Mouse (Mus musculus): ENCODE results near the gene Rslcan18. TPM values are rescaled to one million over a fixed set of nuclear protein-coding genes. Genes with fewer than 3 reads are reported as not detected.

Rslcan18 gene
- polyA plus RNA-seq (2017; shearing (Covaris generic)): 0.70 TPM

DNA sequence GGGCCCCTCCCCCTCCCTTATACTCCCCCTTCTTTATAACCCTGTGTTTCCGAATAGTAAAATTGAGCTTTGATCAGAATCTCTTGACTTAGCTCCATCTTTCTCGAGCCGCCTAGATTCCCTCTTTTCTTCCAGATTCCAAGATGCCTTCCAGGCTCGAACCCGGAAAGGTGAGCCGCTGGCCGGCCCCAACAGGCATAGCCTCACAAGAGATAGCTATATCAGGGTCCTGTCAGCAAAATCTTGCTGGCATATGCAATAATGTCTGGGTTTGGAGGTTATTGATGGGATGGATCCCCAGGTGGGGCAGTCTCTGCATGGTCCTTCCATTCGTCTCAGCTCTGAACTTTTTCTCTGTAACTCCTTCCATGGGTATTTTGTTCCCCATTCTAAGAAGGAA, at the start of gene Rslcan18:
TSS of gene Rslcan18 (minus strand) at position 101 of the 400 bp plus-strand sequence.

GRCm38 (mm10) chr13:67121360-67121759, 5.3 kb upstream of the Rslcan18 start, which contains the start of gene Zfp759:
Gene Zfp759, plus strand, starts transcription at chr13:67121660.

GRCm38 (mm10) chr13:67108194-67108820, 7.8 kb downstream of the Rslcan18 start, which contains the start of gene Gm28557:
Gene Gm28557, minus strand, starts transcription at chr13:67108604.

DNA sequence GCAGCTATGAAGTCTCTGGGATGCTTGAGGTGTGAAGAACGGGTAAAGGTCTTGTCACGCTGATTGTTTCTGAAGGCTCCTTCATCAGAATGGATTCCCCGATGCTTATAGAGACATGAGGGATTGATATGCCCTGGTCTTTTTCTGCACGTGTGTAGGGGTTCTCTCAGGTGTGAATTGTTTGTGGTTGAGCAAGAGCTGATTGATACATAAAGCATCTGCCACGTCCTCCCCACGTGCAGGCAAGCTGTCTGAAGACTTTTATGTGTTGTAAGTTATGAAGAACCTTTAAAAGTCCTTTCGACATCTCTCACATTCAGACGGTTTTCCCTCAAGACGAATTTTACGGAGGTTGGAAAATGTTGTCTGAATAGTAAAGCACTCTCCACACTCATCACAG, 18.2 kb downstream of the Rslcan18 start, which contains the start of gene Zfp708:
TSS of gene Zfp708 (minus strand) at position 101 of the 400 bp plus-strand sequence.

DNA sequence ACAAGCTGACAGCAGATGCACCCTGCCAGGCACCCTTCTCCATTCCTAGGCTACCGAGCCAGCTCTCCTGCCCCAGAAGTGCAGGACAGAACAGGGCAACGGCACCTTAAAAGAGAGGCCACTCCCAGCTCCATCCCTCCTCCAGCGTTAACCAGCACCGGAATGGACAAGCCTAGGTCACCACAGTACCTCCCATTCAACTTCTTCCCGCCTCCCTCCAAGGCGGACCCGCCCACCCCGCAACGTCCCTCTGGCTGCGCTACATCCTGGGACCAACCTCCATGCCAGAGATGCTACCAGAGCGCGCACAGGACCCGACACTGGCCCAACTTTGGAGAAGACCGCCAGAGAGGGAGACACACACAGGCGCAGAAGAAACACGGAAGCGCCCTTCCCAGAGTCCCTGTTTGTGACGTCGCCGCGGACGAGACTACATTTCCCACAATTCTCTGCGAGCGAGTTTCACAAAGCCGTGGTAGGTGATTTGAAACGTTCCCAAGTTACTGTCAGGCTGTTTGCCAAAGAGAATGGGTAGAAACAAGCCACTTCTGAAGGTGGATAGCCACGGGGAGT, 55.2 kb downstream of the Rslcan18 start, which contains the start of gene Zfp712:
TSS of gene Zfp712 (minus strand) at position 385 of the 573 bp plus-strand sequence.

Other genes with a start within 250 kb of the Rslcan18 start
- gene Gm10767, start 211.3 kb downstream of the Rslcan18 start, polyA plus RNA-seq (2017; shearing (Covaris generic)): 1.5 TPM
- 9.2 TPM for gene Zfp712, start 55.1 kb downstream of the Rslcan18 start, polyA plus RNA-seq (2017; shearing (Covaris generic))
- gene Zfp708, start 18.3 kb downstream of the Rslcan18 start, polyA plus RNA-seq (2017; shearing (Covaris generic)): 5.6 TPM
- gene Gm28557, start 7.7 kb downstream of the Rslcan18 start, polyA plus RNA-seq (2017; shearing (Covaris generic)): 3.9 TPM
- gene Zfp759, start 5.4 kb upstream of the Rslcan18 start, polyA plus RNA-seq (2017; shearing (Covaris generic)): 3.5 TPM
- 19.2 TPM for gene Rsl1, start 56.9 kb upstream of the Rslcan18 start, polyA plus RNA-seq (2017; shearing (Covaris generic))
- 6.4 TPM for gene Zfp455, start 78.2 kb upstream of the Rslcan18 start, polyA plus RNA-seq (2017; shearing (Covaris generic))
- gene Zfp458, start 162.2 kb upstream of the Rslcan18 start, polyA plus RNA-seq (2017; shearing (Covaris generic)): 3.4 TPM
- 0.48 TPM for gene Zfp457, start 190.2 kb upstream of the Rslcan18 start, polyA plus RNA-seq (2017; shearing (Covaris generic))
- 7.2 TPM for gene Zfp595, start 216.3 kb upstream of the Rslcan18 start, polyA plus RNA-seq (2017; shearing (Covaris generic))
- 3.3 TPM for gene Gm28044, start 244.3 kb upstream of the Rslcan18 start, polyA plus RNA-seq (2017; shearing (Covaris generic))
- gene Zfp953, start 244.3 kb upstream of the Rslcan18 start, polyA plus RNA-seq (2017; shearing (Covaris generic)): 3.0 TPM

Data from activated CD4-positive, CD25-positive, alpha-beta regulatory T cell, adult 9 weeks (primary cell).